Mouse (Mus musculus) lung, postnatal 0 days (tissue): Measurements from ENCODE around the gene 2610001J05Rik.

Experiments used
- CTCF ChIP-seq: IDR thresholded peaks from 2 replicates; pipeline ENCODE4 v1.5.1; 2016; ENCODE audit warnings: antibody characterized with exemption, mild to moderate bottlenecking
- EP300 ChIP-seq: IDR thresholded peaks from 2 replicates; pipeline ENCODE4 v1.6.1; 2016; ENCODE audit warnings: antibody characterized with exemption, mild to moderate bottlenecking, control low read depth

DNA sequence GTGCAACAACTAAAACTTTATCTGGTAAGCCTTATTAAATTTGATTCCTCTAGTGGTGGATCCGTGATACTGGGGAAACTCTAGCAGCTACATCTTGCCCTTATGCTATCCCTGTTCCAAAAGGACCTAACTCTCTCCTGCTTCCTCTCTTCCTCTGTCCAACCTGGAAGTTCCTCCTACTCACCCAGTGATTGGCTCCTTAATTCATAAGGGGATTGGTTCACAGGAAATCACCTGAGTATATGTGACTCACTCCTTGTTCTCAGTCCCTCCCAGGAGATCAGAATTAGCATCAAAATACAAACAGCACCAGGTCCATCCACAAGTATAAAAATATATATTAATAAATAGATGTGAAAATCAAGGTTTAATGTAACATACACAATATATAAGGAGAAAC lies 10.7 kb downstream of the 2610001J05Rik start:
- no peak for TF ChIP-seq EP300
- no peak for TF ChIP-seq CTCF
